Mouse (Mus musculus) spleen, adult 2 months (tissue): ENCODE results near the gene Zfp420. TPM values are rescaled to one million over a fixed set of nuclear protein-coding genes. Genes with fewer than 3 reads are reported as not detected.

Source experiments
- DNase-seq, 2 experiments: peaks; one replicate each; pipeline versions ENCODE4 v3.0.0 to v3.0.0-alpha.2; 2012 to 2021; ENCODE audit warnings: low spot score in 2 of 2, low read depth in 1 of 2
- H3K27ac ChIP-seq: fragments of 200-500 bp; 2 replicates; pipeline ENCODE4 v1.5.1; 2012; ENCODE audit warnings: low read length, inconsistent platforms; ENCODE audit not compliant: insufficient read depth
- H3K27me3 ChIP-seq: fragments of 200-500 bp; 2 replicates; pipeline ENCODE4 v1.6.1; 2012; ENCODE audit warnings: mild to moderate bottlenecking, moderate library complexity, low read length, inconsistent platforms; ENCODE audit not compliant: control insufficient read depth, insufficient read depth
- H3K36me3 ChIP-seq: fragments of 200-500 bp; 2 replicates; pipeline ENCODE4 v1.6.1; 2012; ENCODE audit warnings: mild to moderate bottlenecking, low read length, inconsistent platforms; ENCODE audit not compliant: control insufficient read depth, insufficient read depth
- H3K4me1 ChIP-seq: fragments of 200-500 bp; 2 replicates; pipeline ENCODE4 v1.6.1; 2011; ENCODE audit warnings: inconsistent platforms; ENCODE audit not compliant: control insufficient read depth, insufficient read depth, insufficient read length
- H3K4me3 ChIP-seq: fragments of 200-500 bp; 2 replicates; pipeline ENCODE4 v1.5.1; 2011; ENCODE audit warnings: mild to moderate bottlenecking, inconsistent platforms; ENCODE audit not compliant: insufficient read depth, insufficient read length; ENCODE audit errors: extremely low read depth
- CTCF ChIP-seq: fragments of 200-500 bp; IDR thresholded peaks from 2 replicates; pipeline ENCODE4 v1.5.1; 2011; ENCODE audit warnings: mild to moderate bottlenecking, inconsistent platforms; ENCODE audit not compliant: insufficient read depth, insufficient read length, insufficient replicate concordance; ENCODE audit errors: extremely low read depth
- POLR2A ChIP-seq: fragments of 200-500 bp; IDR thresholded peaks from 2 replicates; pipeline ENCODE4 v1.6.1; 2011; ENCODE audit warnings: low read depth, low read length, inconsistent platforms
- WGBS: fragments of 180-500 bp; shearing (Covaris S2); methylation state at CpG from one replicate; pipeline ENCODE4 v1.1.7; 2018; 5-methylcytosine and 5-hydroxymethylcytosine counted together
- polyA plus RNA-seq: library from polyadenylated mRNA; depleted of rRNA; stranded (reverse); fragments of >200 nt; gene quantifications from 2 replicates; pipeline ENCODE4 v1.2.3, GENCODE M21; 2012; rRNA removed

The Zfp420 gene
- 0.99 and 1.2 TPM in 2 replicates for polyA plus RNA-seq

DNA sequence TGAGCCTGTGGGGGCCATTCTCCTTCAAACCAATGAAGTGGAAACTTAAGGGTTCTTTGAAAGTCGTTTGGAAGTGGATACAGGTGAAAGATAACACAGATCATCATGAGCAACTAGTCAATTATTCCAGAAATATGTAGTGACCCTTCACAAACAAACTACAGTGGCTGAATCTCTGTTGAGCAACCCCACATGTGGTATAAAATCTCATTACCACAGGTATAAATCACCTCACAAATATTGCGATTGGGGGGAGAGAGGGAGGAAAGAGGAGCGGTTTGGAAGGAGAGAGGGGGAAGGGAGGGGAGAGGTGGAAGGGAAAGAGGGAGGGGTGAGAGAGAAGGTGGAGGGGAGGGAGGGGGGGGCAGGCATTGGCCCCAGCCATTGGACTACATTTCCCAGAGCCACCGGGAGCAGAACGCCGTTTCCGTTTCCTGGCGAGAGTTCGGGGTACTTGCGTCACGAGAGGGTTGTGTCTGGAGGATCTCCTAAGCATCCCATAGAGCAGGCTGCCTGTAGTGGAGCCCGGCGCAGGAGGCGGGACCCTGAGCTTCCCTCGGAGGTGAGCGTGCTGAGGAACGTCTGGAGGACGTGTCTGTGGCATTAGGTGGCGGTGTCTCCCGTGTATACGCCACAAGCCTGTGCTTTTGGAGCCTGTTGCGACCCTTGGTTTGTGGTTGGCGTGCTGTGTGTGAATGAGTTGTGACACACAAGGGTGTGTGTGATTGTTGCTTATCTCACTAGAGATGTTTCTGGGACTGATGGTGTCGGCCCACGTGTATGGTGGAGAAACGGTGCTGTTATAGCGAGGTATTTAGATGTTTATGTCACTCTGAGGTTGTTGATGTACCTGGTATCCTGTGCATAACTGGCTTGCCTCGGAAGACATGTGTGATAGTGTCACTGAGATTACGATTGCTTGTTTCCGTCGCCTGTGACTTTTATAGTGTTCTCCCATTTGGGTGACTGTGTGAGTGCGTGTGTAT lies at the start of gene Zfp420:
Gene Zfp420, plus strand, starts transcription at position 448 of the 986 bp plus-strand sequence.
- no peaks in the 10 kb centered on the region for H3K27me3 ChIP-seq
- 0 out of 2 replicates have a peak, but pooled peaks cover 2% of the 10 kb centered on the region for H3K36me3 ChIP-seq
- peak within 1 kb of the TSS; percentile 66 for H3K4me3 ChIP-seq
- DNase-seq = peak; percentile 54 to 81
- TF ChIP-seq POLR2A = no peak; the same call in 1 of the 2 replicates
- no peak for TF ChIP-seq CTCF
- H3K27ac ChIP-seq = 0 out of 2 replicates have a peak within 1 kb of the TSS, but pooled peaks have one; percentile 1
- H3K4me1 ChIP-seq = no peaks in the 10 kb centered on the region; the same call in 1 of the 2 replicates
- WGBS = 4% methylated on average over 32 of the region's 32 CpGs

DNA sequence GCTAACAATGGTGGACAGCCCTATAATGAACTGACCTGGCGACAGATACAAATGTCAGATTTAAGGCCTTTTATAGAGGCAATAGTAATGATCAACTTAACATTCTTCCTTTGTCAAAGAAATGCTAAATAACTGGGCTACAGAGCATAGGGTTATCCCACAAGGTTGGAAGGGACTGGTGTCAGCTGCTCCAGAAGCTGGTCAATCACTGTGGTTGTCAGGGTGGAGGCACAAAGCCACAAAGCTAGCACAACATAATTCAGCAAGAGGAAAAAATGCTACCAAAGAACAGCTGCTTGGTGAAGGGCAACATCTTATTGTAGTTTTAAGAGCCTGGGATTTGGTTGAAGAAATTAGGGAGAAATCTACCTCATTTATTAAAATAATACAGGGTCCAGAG lies 47.5 kb upstream of the Zfp420 start:
- Histone ChIP-seq H3K36me3 (no peaks in the 10 kb centered on the region), H3K4me3 (no peak overlapping the region), H3K4me1 (peaks cover 6% of the 10 kb centered on the region; the same call in 1 of the 2 replicates), H3K27ac (no peak overlapping the region), H3K27me3 (no peaks in the 10 kb centered on the region)
- no peak for DNase-seq
- TF ChIP-seq CTCF (no peak), POLR2A (no peak)
- 89% methylated on average over 1 of the region's 1 CpGs for WGBS

- Histone ChIP-seq H3K4me3 (no peak overlapping the region), H3K27me3 (no peaks in the 10 kb centered on the region), H3K36me3 (no peaks in the 10 kb centered on the region), H3K4me1 (peaks cover 6% of the 10 kb centered on the region; the same call in 1 of the 2 replicates), H3K27ac (no peak overlapping the region)
- WGBS = 87% methylated on average over 2 of the region's 2 CpGs
- no peak for TF ChIP-seq CTCF
- TF ChIP-seq POLR2A = no peak
- no peak for DNase-seq
Observed at GRCm38 (mm10) chr7:29814381-29814780, 45.4 kb upstream of the Zfp420 start.

- TF ChIP-seq POLR2A (no peak), CTCF (no peak)
- H3K36me3 ChIP-seq = no peaks in the 10 kb centered on the region
- DNase-seq = no peak
- H3K27ac ChIP-seq = no peak overlapping the region
- peaks cover 6% of the 10 kb centered on the region; the same call in 1 of the 2 replicates for H3K4me1 ChIP-seq
- H3K4me3 ChIP-seq = peak overlapping the region; percentile 77
- H3K27me3 ChIP-seq = no peaks in the 10 kb centered on the region
- WGBS = 4% methylated on average over 12 of the region's 12 CpGs
Observed at GRCm38 (mm10) chr7:29815061-29815784, 44.6 kb upstream of the Zfp420 start.

- peak; percentile 56 for TF ChIP-seq POLR2A
- no peak for TF ChIP-seq CTCF
- Histone ChIP-seq H3K4me3 (peak within 1 kb of the TSS; percentile 77), H3K27ac (peak within 1 kb of the TSS; percentile 41), H3K27me3 (no peaks in the 10 kb centered on the region), H3K4me1 (peaks cover 6% of the 10 kb centered on the region; the same call in 1 of the 2 replicates), H3K36me3 (no peaks in the 10 kb centered on the region)
- under 1% methylated on average over 26 of the region's 26 CpGs for WGBS
- DNase-seq = peak; percentile 73 to 77
Observed at GRCm38 (mm10) chr7:29815910-29816429, 43.8 kb upstream of the Zfp420 start, which contains the start of gene Zfp790. Gene Zfp790, plus strand, starts transcription at chr7:29816114.

- H3K36me3 ChIP-seq = peaks cover 5% of the 10 kb centered on the region
- H3K27ac ChIP-seq = peak overlapping the region; percentile 12; the same call in 1 of the 2 replicates
- TF ChIP-seq POLR2A (no peak), CTCF (no peak)
- no peaks in the 10 kb centered on the region for H3K27me3 ChIP-seq
- peaks cover 6% of the 10 kb centered on the region; the same call in 1 of the 2 replicates for H3K4me1 ChIP-seq
- WGBS = 6% methylated on average over 12 of the region's 12 CpGs
- H3K4me3 ChIP-seq = peak overlapping the region; percentile 75
- peak; percentile 56 to 72 for DNase-seq
Observed at GRCm38 (mm10) chr7:29818619-29819254, 41.0 kb upstream of the Zfp420 start.
